Mouse (Mus musculus): ENCODE data around the gene Fam193b.

Fam193b gene

DNA sequence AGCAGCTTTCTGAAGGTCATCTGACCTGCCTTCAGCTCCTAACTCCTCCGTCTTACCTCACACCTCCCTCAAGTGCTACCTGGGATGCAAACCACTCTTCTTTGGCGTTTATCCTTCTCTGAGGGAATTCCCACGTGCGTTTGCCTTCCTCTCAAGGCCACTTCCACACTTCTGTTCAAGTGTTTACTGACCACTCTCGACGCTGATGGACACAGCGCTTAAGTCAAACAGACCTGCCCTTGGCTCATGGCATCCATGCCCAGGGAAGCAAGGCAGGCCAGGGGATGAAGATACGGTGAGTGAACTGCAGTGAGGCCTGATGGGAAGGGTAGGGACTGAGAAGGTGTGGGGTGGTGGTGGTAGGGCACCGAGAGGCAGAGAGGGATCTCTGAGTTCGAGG, 70.3 kb downstream of the Fam193b start:
- DNase-seq (ENCODE audit: low spot score in 2 of 2), result no peak

- DNase-seq (ENCODE audit: low spot score in 2 of 2), result no peak
These were observed 72.0 kb downstream of the Fam193b start for GRCm38 (mm10) chr13:55498906-55499305.

- no peak for DNase-seq (ENCODE audit: low spot score in 2 of 2)
These were observed 74.3 kb downstream of the Fam193b start for GRCm38 (mm10) chr13:55496661-55497060.

- no peak for DNase-seq (ENCODE audit: low spot score in 2 of 2)
These were observed 75.2 kb downstream of the Fam193b start for GRCm38 (mm10) chr13:55495702-55496101.

GRCm38 (mm10) chr13:55494883-55495621, 75.9 kb downstream of the Fam193b start:
- DNase-seq (ENCODE audit: low spot score in 2 of 2), result no peak

DNA sequence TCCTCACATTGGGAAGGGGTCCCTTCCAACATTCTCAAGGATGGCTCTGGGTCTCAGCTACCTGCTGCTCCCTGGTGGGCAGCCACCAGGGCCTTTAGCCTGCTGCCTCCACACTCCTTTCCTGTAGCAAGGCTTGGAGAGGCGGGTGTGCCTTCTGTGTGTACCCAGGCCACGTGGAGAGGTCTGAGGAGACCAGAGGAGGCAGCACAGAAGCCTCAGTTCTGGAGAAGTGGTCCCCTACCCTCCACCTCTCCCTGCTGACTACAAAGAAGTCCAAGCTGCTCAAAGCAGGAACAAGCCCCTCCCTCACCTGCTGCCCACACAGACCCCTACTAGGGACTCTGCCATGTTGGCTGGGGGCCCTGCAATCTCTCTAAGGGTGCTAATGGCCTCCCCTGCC, 76.7 kb downstream of the Fam193b start:
- DNase-seq (ENCODE audit: low spot score in 2 of 2), result no peak
